In genomic region chr10:77566651-77567050, GRCm38 (mm10) we compare ENCODE assay signal across 7 mouse cellular contexts.
A peak's percentile ranks its signal among the peaks of the same experiment; 100 is the strongest.
DNase-seq lines count a peak whose midpoint lies in the region.

No protein-coding gene starts in this region.

- DNase-seq in ES-CJ7 (ENCODE audit: low read depth, low spot score) = peak; percentile 81
- peak; percentile 69 for DNase-seq in adipocyte (ENCODE audit: low spot score)
- peak; percentile 71 to 78 for DNase-seq in cerebellum, postnatal 4 days (ENCODE audit: low spot score in 2 of 2)
- peak; percentile 62 to 78 for DNase-seq in heart, adult 9 months (ENCODE audit: low spot score in 2 of 2)
- peak; percentile 70 for DNase-seq in layer of hippocampus, adult 9-11 months
- peak; percentile 89 for DNase-seq in lung, postnatal 36 days
- DNase-seq in spleen, adult 18-20 months = peak; percentile 68 to 89

Comparison
In these comparisons a context has a peak if more than half of its experiments do, and no peak if none do; other contexts are left out.
1. Peak in every context shown above with its lines: DNase-seq.